Mouse (Mus musculus): ENCODE results near the gene Ei24. TPM values are rescaled to one million over a fixed set of nuclear protein-coding genes. Genes with fewer than 3 reads are reported as not detected.

Ei24 gene
- total RNA-seq, 2 experiments from 2014 or later, result 43.2 to 59.9 TPM

GRCm38 (mm10) chr9:36795556-36795955 is 1.6 kb downstream of the Ei24 start:
- no peak for ATAC-seq (replicated peaks; ENCODE audit: poor library complexity, severe bottlenecking)

- ATAC-seq (replicated peaks; ENCODE audit: poor library complexity, severe bottlenecking), result no peak
These were observed 2.7 kb downstream of the Ei24 start for GRCm38 (mm10) chr9:36794487-36794886.

GRCm38 (mm10) chr9:36792191-36792590 is 5.0 kb downstream of the Ei24 start:
- no peak for ATAC-seq (replicated peaks; ENCODE audit: poor library complexity, severe bottlenecking)

- ATAC-seq (replicated peaks; ENCODE audit: poor library complexity, severe bottlenecking), result no peak
These were observed 13.3 kb downstream of the Ei24 start for GRCm38 (mm10) chr9:36783921-36784320.

GRCm38 (mm10) chr9:36769048-36769413 is 28.2 kb downstream of the Ei24 start:
- no peak for ATAC-seq (replicated peaks; ENCODE audit: poor library complexity, severe bottlenecking)

GRCm38 (mm10) chr9:36768156-36769047 is 28.8 kb downstream of the Ei24 start:
- ATAC-seq (replicated peaks; ENCODE audit: poor library complexity, severe bottlenecking), result peak; percentile 9; the same call in 1 of the 2 replicates

- ATAC-seq (replicated peaks; ENCODE audit: poor library complexity, severe bottlenecking), result peak; percentile 92
These were observed 29.7 kb downstream of the Ei24 start, which contains the start of gene Stt3a for GRCm38 (mm10) chr9:36767203-36768143. Gene Stt3a (minus strand): TSS chr9:36767679.

GRCm38 (mm10) chr9:36764378-36764777 is 32.8 kb downstream of the Ei24 start:
- no peak for ATAC-seq (replicated peaks; ENCODE audit: poor library complexity, severe bottlenecking)

Other genes with a start within 250 kb of the Ei24 start
- gene Gm17689, start 214.8 kb downstream of the Ei24 start, total RNA-seq (2014; fragmentation: Nextera tagmentation), result not detected in 2 replicates
- gene Gm17689, start 214.8 kb downstream of the Ei24 start, total RNA-seq (2017), result not detected in 2 replicates
- gene A630095E13Rik, start 154.0 kb downstream of the Ei24 start, total RNA-seq (2014; fragmentation: Nextera tagmentation), result not detected in 2 replicates
- not detected in 2 replicates for gene A630095E13Rik, start 154.0 kb downstream of the Ei24 start, total RNA-seq (2017)
- not detected in 2 replicates for gene Acrv1, start 104.2 kb downstream of the Ei24 start, total RNA-seq (2014; fragmentation: Nextera tagmentation)
- gene Acrv1, start 104.2 kb downstream of the Ei24 start, total RNA-seq (2017), result not detected in 2 replicates
- 45.0 and 55.1 TPM in 2 replicates for gene Chek1, start 70.3 kb downstream of the Ei24 start, total RNA-seq (2014; fragmentation: Nextera tagmentation)
- gene Chek1, start 70.3 kb downstream of the Ei24 start, total RNA-seq (2017), result 122 and 141 TPM in 2 replicates
- gene Stt3a, start 29.7 kb downstream of the Ei24 start, total RNA-seq (2014; fragmentation: Nextera tagmentation), result 193 and 246 TPM in 2 replicates
- 596 and 768 TPM in 2 replicates for gene Stt3a, start 29.7 kb downstream of the Ei24 start, total RNA-seq (2017)
- gene Fez1, start 24.5 kb upstream of the Ei24 start, total RNA-seq (2014; fragmentation: Nextera tagmentation), result not detected in 2 replicates
- gene Fez1, start 24.5 kb upstream of the Ei24 start, total RNA-seq (2017), result not detected in 2 replicates